Mouse (Mus musculus) megakaryocyte, adult 5-6 weeks (primary cell): ENCODE measurements around the gene Dram2. TPM values are rescaled to one million over a fixed set of nuclear protein-coding genes. Genes with fewer than 3 reads are reported as not detected.
A peak's percentile ranks its signal among the peaks of the same experiment; 100 is the strongest.
"Not testable (repeated sequence)": the region's sequence is repeated elsewhere in the genome, so short reads cannot be mapped to it uniquely, and the experiment has no call there.

Experiments used
- ATAC-seq: 2 replicates; pipeline ENCODE4 v1.8.0; 2016; ENCODE audit warnings: mild to moderate bottlenecking, inconsistent platforms; ENCODE audit not compliant: poor library complexity, severe bottlenecking
- total RNA-seq, 2 experiments: library from RNA; stranded (forward) in 1 of 2; stranded (reverse) in 1 of 2; fragments of 153-499, 151-499 nt in 1 of 2; fragments of 221-1000, 200-1000 nt in 1 of 2; gene quantifications; 2 replicates each; pipeline versions ENCODE4 v1.2.3 to v1.2.4; 2015 to 2017

Dram2 gene
- 78.6 and 107 TPM in 2 replicates for total RNA-seq (2015)
- 72.5 and 94.8 TPM in 2 replicates for total RNA-seq (2017)

DNA sequence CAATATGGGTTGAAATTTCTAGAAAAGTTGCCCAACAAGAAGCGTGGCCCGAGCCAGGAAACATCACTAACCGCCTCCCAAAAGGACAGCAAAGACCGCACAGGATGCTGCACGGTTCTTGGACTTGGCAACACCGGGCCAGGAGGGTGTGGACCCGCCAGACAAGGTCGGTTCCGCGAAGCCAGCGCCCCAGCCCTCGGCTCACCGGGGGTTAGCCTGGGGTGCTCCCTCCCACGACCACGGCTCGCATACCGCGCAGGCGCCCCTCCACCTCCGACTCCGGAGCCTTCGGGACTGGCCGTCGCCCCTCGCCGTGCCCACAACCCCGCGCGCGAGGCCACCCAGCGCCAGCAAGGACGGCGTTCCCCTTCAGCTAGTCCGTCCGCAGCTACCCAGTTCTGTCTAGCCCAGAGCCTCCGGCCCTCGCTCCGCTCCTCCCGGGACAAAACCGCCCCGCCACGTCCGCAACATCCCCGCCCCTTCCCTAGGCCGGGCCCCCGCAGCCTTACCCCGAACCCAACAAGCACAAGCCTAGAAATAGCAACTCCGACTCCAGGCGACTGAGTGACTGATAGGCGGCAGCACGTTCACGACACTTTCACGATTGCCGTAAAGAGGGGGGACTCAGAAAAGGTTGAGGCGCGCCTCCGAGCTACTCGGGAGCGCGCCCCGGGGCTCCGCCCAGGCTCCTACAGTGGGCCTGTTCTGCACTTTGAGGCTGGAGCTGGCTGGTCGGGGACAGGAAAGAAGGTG lies at the start of gene Dram2, which contains the start of gene Cept1:
TSS of gene Dram2 (plus strand) at position 628 of the 753 bp plus-strand sequence.
TSS of gene Cept1 (minus strand) at position 632 of the 753 bp plus-strand sequence.
- ATAC-seq = peak; percentile 84

DNA sequence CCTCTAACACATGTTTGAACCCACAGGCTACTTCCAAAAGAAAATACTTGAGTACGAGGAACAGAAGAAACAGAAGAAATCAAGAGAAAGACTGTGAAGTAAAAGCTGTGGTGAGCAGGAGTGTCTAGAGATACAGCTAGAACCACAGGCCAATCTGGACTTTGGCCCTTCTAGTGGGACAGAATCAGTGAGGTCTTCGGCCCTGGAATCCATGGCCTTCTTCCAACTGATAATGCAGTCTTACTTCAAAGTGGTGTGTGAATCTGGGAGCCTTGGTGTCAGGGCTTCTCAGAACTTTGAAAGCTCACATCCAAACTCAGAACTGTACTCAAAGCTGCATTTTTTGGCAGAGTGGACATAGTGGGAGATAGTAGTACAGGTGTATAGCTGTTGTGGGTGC lies 47.1 kb upstream of the Dram2 start:
- ATAC-seq = no peak

DNA sequence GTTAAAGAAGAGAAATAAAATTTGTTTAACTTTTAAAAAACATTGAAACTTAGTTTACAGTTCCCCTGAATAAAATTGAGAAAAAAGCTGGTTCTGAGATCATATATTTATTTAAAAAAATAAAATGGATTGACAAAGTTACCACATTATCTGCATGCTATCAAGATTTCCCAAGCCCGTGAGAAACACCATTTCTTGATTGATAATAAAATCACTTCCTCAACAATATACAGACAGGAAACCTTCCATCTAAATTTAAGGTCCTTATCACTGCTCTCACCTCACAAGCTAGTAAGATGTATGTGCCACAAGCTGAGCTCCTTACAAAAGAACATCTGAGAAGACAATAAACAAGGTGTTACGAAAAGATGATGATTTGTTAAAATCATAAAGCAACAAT lies 44.7 kb upstream of the Dram2 start:
- no peak for ATAC-seq

DNA sequence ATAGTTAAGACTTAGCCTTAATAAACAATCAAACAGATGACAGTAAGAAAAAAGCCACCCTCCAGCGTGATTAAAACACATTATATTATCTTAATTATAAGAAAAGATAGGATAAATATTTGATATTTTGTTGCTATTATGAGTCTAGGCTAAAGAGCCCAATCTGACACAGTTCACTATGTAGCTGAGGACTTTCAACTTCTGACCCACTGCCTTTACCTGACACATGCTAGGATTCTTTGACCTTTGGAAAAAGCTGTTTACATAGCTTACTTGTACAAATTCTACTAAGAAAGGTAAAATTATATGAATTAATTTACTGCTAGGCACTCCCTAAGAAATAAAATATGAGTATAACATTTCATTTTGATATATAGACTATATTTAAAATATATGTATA lies 36.9 kb upstream of the Dram2 start:
- no peak for ATAC-seq

- ATAC-seq = no peak
These were observed 32.6 kb upstream of the Dram2 start for GRCm38 (mm10) chr3:106515016-106515415.

- ATAC-seq = no peak
These were observed 24.9 kb upstream of the Dram2 start for GRCm38 (mm10) chr3:106522730-106523129.

- ATAC-seq = no peak
These were observed 21.2 kb upstream of the Dram2 start for GRCm38 (mm10) chr3:106526411-106526810.

DNA sequence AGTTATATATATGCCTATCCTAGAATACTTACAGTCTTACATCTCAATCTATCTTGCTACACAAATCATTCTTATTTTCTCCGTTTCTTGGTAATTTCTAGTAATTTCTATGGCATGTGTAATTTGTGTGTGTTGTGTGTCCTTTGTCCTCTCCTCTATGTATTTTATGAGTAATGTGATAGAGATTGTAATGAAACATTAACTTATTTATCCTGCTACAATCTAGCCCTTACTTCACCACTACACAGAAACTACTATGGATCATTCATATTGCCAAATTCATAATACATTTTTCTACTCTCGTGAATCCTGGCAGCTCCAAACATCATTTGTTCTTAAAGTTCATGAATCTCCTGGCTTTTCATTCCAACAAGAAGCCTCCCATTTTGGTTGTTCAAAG lies 19.6 kb upstream of the Dram2 start:
- ATAC-seq = no peak

DNA sequence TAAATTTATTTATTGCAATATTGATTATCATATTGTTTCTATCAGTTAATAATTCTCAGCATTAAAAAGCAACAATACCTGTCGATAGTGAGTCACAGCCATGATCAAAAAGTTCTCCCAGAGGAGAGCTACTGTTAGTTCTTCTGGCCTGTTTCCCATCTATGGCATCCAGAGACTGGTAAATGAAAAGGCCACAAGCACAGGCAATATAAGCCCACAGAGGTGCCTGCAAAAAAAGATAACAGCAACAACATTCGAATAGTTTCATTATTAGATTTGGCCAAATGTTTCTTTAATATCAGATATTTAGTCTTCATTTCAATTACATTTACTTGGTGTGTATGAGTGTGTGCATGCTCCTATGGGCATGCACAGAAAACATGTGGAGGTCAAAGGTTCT lies 14.3 kb upstream of the Dram2 start:
- no peak for ATAC-seq

DNA sequence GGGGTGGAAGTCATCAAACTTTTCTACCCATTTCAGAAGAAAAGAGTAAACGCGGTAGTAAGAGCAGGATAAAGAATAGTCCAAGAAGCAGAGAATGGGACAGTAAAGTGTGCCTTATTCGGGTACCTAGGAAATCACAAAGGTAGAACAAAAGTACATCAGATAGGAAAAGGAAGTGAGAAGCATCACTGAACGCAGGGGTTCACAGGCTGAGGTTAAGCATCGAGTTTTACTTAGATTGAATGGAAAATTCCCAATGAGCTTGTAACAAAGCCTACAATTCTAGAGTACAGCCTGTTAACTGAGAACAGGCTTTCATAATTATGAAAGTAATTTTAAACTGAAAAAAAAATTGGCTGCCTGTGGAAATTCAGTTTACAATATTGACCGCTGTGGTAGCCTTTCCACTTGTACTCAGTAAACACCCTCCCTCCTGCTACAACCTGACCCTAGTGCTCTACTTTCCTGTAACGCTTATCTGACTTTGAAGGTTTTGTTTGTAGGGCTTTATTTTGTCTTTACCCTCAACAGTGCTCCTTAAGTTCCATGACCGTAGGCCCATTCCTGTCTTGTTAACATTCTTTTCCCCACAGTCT lies 2.8 kb upstream of the Dram2 start:
- no peak for ATAC-seq

DNA sequence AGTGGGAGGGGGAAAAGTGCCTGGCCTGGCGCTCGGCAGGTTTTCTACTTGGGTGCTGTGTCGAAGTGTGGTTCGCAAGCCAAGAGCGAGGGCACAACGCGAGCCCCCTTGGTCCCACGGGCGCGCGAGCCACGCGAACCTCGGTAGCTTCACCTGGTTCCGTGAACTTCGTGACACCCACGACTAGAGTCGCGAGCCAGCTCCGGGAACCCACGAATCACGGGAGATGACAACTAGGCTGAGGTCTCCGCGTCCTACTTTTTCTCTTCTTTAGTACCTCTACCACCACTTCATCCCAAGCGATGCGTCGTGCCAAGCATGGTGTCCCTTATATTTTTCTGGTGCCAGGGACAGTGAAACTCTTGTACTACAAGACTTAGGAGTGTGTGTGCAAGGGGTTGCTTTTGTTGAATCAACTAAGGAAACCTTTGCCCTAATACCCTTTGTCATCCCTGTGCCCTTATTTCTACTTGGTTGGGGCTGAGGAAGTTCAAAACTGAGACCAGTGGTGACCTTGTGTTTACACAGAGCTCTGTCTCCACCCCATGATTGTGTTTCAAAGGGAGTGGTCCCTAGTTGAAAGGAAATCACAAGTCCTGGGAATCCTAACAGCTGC lies 434 bp downstream of the Dram2 start:
- ATAC-seq = peak; percentile 44

DNA sequence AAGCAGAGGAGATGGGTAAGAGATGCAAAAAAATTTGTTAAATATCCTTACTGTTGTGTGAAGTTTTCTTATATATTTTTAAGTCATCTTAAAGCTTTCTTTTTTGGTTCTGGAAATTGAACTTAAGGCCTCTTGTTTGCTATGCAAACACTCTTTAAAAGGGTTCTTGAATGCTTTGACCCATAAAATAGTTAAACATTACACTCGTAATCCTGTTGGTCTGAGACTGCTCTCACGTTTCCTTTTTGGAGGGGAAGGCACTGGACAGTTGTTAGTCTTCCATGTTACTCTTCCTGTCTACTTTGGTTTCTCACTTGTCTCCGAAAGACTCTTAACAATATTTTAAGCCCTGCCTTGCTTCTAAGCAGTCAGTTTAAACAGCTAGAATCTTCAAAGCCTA lies 1.4 kb downstream of the Dram2 start:
- ATAC-seq = no peak

DNA sequence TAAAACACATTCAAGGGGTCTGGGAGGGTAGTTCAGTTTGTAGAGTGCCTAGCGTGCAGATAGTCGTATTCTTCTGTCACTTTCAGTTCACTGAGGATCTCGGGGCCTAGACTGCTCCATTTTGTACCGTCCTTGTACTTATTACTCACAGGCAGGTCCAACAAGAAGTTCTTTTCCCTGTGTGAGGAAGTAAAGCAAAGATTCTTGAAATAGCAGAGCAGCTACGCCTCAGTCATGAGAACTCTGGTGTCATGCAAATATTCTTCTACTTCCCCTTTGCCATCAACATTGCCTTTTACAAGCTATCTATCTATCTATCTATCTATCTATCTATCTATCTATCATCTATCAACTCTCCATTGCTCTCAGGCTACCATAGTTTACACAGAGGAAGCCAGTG lies 5.8 kb downstream of the Dram2 start:
- peak; percentile 83 for ATAC-seq

- ATAC-seq = no peak
These were observed 8.2 kb downstream of the Dram2 start for GRCm38 (mm10) chr3:106555743-106556250.

DNA sequence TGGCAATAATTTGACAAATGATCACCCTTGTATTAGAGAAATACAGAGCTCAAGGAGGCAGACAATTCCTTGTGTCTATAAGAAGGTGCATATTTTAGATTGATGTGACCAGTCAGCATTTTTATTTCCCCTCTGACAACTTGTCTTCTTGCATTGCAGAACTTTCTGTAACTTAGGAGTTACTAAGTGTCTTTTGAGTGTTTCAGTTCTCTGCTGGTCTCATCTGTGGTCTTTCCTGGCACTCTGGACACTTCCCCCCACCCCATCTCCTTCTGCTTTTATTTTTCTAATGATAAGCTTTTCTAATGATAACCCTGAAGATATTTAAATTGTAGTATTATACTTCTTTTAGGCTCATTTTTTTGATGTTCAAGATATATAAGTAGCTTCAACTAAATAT lies 10.7 kb downstream of the Dram2 start:
- ATAC-seq = peak; percentile 69

DNA sequence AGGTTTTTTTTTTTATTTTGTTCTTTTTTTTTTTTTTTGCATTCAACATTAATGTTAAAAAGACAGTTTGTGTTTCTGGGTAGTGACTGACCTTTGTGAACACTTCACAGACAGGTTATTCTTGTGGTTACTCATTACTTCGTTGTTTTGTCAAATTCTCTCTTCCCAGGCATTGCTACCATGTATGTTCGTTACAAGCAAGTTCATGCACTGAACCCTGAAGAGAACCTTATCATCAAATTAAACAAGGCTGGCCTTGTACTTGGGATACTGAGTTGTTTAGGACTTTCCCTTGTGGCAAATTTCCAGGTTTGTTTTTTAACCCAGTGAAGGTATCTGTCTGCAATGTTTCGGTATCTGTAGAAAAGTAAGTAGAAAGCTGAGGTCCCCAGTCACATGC lies 18.3 kb downstream of the Dram2 start:
- no peak for ATAC-seq

- peak; percentile 56 for ATAC-seq
These were observed 25.6 kb downstream of the Dram2 start for GRCm38 (mm10) chr3:106573191-106573590.

GRCm38 (mm10) chr3:106579296-106579695 lies 31.7 kb downstream of the Dram2 start:
- no peak for ATAC-seq

DNA sequence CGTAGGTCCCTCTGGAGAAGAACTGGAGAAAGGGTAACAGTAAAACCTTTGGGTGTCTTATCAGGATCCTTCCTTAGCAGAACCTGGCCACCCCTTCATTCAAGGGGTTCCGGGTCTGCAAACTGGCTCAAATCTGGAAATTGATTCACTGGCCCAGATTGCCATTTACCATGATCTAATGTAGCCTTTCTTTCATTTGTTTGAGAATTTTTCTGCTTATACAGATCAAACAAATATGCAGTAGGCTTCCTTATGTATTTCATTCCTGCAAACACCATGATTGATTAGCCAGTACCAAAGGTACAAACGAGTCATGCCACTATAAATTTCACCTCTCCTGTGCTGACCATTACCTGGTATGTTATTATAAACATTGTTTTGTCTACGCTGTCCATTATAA lies 46.0 kb downstream of the Dram2 start:
- ATAC-seq = not testable (repeated sequence)

DNA sequence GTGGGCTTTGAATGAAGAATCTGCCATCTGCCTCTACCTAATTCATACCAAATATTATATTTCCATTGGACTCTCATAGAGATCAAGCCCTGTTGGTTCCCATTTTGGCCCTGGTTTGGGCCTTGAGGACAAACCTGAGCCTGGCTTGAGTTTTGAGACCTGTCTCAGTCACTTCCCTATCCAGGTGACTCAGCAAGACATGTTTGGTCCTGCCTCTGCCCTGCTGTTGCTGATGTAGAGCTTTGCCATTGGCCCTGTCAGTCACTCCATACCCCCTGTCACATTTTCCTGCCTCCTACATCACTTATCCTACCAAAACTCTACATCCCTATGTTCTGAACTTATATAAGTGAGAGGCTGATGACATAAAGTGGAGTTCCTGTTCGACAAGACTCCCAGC lies 70.5 kb downstream of the Dram2 start:
- ATAC-seq = no peak
